Mouse (Mus musculus): ENCODE measurements around the gene Slc2a1.

Gene Slc2a1

DNA sequence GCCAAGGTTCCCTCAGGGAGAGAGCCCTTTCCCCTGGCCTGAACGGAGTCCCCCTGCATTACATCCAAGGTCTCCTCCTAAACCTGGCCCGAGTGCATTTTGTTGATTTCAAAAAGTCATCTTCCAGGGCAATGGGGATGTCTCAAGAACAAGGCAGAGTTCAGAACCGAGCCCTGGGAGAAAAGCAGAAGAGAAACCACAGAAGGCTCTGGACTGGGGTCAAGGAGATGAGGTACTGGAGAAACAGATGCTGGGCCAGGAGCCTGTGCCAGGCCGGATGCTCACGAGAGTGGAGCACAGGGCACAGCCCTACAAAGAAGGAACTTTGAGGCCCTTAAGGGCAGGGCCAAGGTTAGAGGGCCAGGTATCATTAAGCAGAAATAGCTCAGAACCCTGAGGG, 69.2 kb downstream of the Slc2a1 start:
- DNase-seq (ENCODE audit: low read depth, low spot score), result no peak

DNA sequence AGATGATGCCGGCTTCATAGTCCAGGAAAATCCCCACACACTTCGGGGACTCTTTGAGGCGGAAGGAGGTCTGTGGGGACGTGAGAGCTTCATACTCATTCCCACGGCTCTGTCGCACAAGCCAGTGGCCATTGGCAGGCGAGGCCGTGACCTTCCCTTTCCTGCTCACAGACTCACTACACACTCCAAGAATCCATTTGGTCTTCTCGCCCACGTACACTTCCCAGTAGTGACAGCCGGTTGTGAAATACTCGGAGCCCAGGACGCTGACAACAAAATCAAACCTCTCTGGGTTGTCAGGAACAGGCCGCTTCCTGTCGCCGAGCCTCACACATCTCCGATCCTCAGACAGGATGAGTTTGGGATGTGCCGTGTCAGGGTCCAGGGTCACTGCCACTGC, 69.8 kb downstream of the Slc2a1 start:
- no peak for DNase-seq (ENCODE audit: low read depth, low spot score)

DNA sequence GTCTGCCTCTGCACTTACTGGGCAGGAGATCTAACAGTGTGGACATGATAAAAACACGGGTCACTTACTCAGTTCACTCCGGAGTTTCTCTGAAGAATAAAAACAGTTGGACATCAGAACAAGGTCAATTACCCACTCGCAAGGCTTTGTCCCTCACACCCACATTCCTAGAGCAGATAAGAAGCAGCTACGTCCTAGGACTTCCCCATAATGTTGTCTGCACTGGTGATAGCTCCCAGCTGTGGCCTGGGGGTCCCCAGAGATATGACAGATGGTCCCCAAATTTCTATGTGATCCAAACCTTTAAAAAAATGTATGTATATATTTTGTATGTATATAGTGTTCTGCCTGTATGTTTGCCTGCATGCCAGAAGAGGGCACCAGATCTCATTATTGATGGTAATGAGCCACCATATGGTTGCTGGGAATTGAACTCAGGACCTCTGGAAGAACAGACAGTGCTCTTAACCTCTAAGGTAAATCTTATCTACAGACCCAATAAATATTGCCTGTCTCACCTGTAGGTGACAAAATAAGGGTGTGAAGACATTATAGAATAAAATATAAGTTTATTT, 71.7 kb downstream of the Slc2a1 start:
- no peak for DNase-seq (ENCODE audit: low read depth, low spot score)

DNA sequence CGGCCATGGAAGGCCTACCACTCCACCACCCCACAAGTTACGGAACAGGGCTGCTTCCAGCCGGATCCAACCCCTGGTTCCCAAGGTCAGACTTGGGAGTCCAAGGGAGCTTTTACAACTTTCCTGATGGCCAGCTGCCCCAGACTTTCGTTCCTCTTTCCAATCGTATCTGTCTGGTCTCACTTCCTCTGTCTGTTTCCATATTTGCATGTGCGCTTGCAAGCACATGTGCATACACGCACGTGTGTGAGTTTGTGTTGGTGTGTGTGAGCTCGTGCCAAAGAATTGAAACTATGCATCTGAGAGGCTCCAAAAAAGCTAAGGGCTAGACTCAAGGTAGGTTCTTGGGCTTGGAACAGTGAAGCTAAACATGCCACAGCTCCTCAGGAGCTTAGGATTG, 72.9 kb downstream of the Slc2a1 start:
- DNase-seq (ENCODE audit: low read depth, low spot score), result no peak

DNA sequence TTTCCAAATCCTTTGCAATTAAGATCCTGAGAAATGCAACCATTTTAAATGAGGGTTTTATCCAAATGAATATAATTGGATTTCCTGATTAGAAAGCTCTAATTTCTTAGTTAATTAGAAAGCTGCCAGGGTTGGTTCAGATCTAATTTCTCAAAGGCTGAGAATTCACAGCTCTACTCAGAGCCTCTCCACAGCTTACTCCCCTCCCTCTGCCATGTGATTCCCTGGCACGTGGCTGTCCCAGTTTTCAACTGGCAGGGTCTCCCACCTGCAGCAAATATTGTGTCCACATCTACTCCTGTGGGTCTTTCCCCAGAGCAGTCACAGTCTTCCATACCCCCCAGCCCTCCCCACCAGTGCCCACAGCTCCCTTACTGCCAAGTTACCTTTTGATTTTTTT, 75.0 kb downstream of the Slc2a1 start:
- no peak for DNase-seq (ENCODE audit: low read depth, low spot score)

DNA sequence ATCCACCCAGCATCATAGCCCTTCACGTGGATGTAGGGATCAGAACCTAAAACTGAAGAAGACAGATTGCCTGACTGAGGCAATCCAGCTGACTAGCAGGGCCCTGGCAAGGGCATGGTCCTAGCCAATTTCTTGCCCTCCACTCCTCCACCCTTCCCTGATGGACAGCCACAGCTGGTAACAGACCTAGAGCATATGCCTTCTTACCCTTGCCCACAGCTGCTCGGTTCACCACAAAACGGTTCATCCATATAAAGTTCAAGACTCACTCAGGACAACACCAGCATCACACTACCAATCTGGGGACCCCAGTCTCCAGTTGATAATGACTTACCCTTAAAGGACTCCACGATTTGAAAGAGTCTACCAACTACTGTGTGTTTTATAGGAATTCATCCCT, 77.3 kb downstream of the Slc2a1 start:
- DNase-seq (ENCODE audit: low read depth, low spot score), result no peak
